Mouse (Mus musculus) left cerebral cortex, adult 18-20 months (tissue): ENCODE measurements around the gene Lyzl4. TPM values are rescaled to one million over a fixed set of nuclear protein-coding genes. Genes with fewer than 3 reads are reported as not detected.
"Not testable (repeated sequence)": the region's sequence is repeated elsewhere in the genome, so short reads cannot be mapped to it uniquely, and the experiment has no call there.

ENCODE experiments used
- DNase-seq, 2 experiments: peaks; one replicate each; pipeline ENCODE4 v3.0.0; 2021 to 2022; ENCODE audit warnings: low spot score in 2 of 2, mixed read lengths in 1 of 2
- total RNA-seq, 2 experiments: library from RNA; stranded (reverse); gene quantifications; 2 replicates each; pipeline ENCODE4 v1.2.3; 2021

Lyzl4 gene
- total RNA-seq, 2 experiments from 2014 or later, result 1.4 to 1.8 TPM

DNA sequence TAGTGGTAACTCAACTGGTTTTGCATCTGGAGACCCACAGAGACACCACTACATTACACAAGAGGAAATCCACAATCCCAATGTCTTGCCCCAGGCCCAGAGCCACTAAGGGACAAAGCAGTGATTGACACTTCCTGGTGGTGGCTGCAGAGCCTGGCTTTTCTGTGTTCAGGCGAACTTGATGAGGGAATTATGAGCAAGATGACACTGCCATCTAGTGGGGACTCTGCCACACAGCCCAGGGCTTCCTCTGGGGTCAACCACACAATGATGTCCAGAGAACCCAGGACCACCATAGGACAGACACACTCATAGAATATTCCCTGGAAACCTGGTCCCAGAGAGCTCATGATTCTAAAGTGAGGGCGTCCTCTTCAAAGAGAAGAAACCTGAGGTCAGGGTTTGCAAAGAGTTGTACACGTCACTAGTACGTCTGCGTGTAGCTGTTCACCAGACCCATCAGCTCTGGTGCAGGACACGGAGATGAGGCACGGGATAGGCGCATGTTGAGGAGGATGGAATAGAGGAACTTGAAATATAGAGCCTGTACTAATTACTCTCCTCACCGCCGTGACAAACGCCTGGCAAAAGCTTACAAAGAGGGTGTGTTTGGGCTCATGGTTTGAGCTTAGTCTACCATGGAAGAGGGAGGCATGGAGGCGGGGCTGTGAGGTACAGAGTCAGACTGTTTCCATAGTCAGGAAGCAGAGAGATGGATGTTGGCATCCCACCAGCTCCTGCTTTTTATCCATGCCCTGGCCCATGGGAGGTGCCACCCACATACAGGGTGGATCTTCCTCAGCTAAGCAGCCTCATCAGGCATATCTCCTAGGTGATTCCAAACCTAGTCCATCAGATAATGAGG lies 36.2 kb downstream of the Lyzl4 start:
- peak; percentile 76 to 86 for DNase-seq

DNA sequence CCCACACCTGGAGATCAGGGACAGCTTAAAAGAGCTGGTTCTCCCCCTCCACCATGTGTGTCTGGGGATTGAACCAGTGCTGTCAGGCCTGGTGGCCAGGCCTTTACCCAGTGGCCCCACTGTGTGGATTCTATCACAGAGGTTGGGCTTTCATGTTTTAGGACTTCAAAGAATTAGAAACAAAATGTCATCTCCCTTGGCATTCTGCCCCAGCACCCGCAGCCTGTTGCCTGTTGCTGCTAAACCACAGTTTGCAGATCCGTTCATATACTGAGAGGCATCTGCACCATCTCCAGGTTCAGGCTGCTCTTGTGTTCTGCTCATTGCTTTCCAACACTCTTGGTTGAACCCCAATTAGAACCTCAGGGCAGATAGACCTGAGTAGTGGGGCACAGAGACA lies 39.5 kb downstream of the Lyzl4 start:
- DNase-seq, result no peak

DNA sequence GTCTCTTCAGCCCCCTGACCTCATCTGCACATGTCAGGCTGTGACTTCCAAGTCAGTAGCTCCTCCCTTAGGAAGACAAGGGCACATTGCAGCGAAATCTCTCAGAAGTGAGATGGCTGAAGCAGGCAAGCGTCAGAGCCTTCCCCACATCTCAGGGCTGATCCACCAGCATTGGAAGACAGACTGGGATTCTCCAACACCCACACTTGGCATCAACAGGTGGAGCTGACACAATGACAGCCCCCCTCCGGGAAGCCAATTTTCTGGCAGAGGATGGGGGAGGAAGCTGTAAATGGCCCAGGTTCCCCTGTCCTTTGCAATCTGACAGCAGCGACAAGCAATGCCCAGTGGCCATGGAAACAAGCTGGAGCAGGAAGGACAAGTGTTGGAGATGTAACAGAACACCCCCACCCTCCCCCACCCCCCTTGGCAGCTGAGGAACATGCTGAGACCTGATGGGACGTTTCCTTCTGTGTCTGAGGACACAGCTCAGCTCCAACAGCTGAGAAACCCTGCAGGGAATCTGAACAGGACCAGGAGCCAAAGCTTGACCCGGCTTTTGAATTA lies 41.0 kb downstream of the Lyzl4 start:
- peak; percentile 58 to 59 for DNase-seq

DNA sequence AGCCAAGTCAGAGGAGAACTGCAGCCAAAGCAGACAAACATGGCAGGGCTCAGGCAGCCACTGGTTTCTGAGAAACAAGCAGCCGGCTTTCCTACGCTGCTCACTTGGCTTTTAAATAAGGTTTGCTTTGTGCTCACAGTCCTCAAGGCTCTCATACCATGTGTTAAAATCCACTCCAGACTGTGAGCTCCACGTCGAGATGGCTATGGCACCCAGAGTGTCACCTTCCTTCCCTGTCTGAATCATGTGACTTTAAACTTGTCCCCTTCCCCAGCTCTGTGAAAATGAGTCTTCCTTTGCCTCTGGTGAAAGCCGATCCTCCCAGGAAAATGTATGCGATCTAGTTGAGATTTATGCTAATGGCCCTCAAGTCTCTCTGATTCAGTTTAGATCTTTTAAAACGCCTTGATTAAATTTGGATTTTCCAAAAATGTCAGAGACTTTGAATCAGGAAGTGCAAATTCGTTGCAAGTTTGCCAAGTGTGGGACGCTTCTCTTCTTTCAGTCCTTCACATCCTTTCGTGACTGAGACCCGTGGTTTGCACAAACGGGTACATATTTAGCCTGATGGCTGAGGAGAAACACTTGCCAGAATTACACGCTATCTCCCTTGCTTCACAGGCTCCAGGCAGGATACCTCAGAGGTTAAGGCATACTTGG lies 41.6 kb downstream of the Lyzl4 start:
- DNase-seq, result peak; percentile 65 to 69

DNA sequence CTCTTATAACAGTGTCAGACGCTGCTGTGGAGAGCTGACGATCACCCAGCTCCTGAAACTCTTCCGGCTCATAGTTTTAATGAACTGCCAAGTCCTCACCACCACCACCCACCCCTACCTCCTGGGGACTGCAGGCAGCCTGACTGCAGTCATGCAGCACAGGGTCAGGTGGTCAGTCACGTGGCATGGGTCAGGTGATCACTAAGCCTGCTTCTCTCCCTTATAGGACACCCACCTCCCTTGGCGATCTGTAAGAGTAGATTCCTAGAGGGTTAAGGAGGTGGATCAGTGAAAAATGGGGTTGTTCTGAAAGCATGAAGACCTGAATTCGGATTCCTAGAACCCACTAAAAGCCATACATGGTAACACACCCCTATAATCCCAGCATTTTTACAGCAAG lies 42.3 kb downstream of the Lyzl4 start:
- DNase-seq, result peak; percentile 13 to 34

DNA sequence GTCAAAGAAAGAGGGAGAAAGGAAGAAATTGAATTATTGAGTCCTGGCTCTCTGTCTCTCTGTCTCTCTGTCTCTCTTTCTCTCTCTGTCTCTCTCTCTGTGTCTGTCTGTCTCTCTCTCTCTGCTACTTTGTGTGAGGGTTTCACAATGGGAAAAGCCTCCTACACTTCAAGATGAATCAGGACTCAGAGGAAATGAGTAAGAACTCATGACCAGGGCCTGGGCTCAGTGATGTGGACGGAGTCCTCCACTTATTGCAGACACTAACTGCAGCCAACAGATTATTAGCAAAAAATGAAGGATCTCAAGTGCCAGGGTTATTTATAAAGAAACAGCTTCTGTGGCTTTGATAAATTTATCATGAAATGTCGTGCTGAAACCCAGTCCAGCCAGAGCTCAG lies 43.8 kb downstream of the Lyzl4 start:
- no peak for DNase-seq

DNA sequence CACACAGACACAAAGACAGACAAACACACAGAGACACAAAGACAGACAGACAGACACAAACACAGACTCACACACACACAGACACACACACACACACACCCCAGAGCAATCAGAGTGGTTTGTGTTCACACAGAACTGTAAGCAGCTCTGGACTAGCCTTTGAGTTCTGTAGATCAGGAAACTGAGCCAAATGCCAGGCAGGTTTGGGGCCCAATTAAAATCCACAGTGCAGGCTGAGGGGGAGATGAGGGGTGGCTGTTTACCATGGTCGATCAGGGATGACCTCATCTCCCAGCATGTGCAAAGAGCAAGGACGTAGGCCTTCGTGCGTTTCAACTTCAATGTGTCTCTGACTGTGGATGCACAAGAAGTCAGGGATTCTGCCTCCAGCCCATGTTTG lies 47.1 kb downstream of the Lyzl4 start:
- no peak for DNase-seq

DNA sequence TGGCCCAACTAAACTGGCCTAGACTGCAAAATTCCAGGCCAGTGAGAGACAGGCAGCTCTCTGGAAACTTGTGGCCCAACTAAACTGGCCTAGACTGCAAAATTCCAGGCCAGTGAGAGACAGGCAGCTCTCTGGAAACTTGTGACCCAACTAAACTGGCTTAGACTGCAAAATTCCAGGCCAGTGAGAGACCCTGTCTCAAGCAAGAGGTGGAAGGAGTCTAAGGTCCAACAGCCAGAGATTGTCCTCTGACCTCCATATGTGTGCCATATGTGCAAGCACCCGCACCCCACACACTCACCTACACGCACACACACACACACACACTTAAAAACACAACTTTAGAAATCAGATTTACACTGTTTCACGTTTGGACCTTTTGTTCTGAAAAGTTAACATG lies 48.1 kb downstream of the Lyzl4 start:
- not testable (repeated sequence) for DNase-seq

DNA sequence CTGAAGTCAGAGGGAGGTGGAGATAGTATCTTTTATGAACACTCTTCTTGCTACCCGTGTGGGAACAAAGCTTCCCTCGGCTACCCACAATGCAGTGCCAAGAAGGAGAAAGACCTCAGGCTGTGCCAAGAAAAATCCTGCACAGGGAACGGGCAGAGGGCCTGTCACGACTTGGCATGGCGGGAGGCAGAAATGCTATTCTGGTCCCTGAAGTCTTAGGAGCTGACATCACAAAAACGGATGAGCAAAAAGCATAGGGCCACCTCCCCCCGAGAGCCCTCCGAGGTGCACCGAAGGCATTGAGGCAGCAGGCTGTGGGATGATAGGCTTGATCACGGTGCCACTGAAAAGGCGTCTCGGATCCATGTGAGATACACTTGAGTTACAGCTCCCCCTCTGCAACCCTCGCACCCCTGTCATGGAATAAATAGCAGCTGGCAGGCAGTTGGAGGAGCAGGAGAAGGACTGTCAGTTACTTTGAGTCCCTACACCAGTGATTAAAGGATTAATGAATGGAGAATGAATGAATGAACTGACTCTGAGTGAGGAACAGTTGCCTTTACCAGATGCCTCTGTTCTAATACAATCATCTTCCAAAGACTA lies 48.8 kb downstream of the Lyzl4 start:
- peak; percentile 24 to 56 for DNase-seq

DNA sequence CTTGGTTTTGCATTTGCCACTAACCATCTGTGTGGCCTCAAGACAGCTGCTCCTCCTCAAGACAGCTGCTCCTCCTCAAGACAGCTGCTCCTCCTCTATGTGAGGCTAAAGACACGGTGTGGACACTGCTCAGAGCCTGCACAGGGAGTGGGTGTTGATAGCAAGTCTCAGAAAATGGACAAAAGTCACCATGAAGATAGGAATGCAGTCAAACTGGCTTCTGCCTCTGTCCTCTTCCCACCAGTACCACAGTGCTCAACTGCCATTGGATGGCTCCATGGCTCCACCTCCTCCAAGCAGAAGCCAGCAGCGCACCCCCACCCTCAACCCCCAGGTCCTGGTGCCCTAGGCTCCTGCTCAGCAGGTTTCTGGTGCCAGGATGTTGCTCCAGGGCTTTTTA lies 52.4 kb downstream of the Lyzl4 start:
- no peak for DNase-seq

DNA sequence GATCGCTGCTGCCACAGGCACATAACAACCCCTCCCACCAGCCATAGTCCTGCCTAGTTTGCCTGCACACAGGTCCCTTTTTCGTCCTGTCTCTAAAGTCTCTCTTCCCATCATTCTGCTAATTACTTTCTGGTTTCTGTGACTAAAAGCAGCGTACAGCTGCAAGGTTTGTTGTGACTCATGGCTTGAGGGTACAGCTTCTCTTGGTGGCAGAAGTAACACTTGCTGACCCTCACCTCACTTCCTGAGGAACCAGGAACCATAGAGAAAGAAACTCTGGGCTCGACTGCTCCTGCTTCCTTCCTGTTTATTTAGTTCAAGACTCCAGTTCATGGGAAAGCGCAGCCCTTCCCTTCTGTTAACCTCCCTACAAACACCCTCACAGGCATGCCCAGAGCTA lies 67.5 kb downstream of the Lyzl4 start:
- no peak for DNase-seq

DNA sequence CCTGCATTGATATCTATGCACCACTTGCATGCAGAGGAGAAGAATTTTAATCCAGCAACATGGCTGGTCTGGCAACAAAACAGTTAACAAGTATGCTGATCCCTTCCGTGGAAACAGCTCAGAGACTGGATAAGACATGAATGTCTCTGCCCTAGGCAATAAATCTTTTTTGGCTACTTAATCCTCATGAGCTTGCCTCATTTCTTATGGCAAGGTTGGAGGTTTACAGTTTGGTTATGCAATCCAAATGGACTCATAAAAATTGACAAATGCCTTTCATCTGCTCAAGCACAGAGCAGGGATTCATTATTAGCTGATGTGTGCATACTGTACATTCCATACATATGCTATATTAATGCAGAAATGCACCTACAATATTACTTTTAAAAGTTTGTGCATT lies 73.4 kb downstream of the Lyzl4 start:
- no peak for DNase-seq

DNA sequence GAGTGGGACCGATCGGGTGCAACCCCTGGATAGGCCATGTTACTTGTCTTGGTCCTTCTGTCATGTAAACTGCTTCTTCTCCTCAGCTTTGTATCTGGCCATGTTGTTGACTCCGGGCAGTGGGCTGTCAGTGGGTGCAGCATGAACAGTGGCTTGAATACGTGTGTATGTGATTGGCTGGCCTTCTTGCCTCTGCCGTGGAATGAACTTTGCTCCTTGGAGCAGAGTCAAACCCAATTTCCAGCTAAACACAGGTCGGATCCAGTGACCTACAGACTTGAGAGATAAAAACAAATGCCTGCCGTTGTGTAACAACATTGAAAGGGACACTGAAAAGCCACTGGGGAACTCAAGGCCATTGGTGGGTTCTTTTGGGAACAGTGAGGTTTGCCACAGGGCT lies 75.5 kb downstream of the Lyzl4 start:
- DNase-seq, result no peak

DNA sequence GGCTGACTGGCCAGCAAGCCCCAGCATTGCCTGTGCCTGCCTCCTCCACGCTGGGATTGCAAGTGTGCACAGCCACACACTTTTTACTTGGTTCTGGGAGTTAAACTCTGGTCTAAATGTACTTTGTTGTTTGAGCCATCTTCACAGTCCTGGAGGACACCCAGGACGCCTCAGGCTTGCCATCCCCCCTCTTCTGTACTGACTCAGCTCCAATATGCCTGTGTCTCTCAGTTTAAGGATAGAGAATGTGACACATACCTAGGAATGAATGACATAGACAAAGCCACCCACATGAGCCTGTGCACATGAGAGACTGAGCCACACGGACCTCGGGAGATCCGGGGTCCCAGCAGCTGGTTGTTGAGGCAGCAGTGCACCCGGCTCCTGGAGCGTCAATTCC lies 78.6 kb downstream of the Lyzl4 start:
- no peak for DNase-seq

DNA sequence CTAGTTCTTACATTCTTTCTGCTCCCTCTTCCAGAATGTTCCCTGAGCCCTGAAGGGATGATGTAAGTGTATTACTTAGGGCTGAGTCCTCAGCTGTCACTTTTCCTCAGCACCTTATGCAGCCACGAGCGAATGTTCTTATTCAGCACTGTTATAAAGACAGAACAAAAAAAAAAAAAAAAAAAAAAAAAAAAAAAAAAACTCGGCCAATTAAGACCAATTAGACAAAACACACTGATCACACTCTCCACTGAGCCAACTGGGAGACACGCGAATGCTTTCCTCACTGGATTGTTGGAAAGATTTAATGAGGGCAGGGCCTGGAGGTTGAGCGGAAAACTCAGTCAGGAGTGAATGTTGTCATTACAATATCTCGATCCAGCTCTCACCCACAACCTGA lies 81.4 kb downstream of the Lyzl4 start:
- DNase-seq, result no peak

DNA sequence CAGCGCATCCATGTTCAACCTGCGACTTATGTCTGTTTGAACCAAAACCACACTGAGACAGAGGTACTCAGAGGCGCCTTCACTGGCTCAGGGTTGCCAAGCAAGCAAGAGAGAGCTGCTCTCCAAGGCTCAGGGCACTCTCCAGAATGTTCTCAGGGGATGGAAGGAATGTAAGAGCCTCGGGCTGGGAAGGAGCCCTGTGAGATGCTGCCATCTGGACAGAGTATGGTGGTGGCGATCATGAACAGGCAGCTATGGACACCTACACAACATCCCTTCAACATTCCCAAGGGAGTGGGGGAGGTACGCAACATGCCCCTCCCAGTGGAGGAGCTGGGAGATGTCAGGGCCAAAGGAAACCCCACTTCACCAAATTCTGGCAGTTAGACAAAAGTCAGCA lies 83.7 kb downstream of the Lyzl4 start:
- DNase-seq, result peak in 1 of 2 experiments; percentile 37

DNA sequence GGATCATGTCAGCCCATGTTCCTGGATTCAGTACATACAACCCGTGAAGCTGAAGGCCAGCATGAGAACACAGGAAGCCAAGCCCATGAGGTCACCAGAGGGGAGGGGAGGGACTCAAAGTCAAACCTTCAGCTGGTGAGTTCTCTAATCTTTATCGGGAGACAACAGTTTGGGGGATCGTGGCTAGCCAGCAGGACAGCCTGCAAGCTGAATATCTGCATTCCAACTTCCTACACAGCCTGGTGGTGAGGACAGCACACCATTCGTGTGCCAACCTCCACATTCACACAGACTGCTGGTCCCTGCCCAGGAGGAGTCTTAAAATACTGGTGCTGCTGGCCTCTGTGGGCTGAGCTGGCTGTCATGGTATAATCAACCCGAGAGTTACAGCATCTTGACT lies 85.0 kb downstream of the Lyzl4 start:
- DNase-seq, result peak; percentile 54 to 72

DNA sequence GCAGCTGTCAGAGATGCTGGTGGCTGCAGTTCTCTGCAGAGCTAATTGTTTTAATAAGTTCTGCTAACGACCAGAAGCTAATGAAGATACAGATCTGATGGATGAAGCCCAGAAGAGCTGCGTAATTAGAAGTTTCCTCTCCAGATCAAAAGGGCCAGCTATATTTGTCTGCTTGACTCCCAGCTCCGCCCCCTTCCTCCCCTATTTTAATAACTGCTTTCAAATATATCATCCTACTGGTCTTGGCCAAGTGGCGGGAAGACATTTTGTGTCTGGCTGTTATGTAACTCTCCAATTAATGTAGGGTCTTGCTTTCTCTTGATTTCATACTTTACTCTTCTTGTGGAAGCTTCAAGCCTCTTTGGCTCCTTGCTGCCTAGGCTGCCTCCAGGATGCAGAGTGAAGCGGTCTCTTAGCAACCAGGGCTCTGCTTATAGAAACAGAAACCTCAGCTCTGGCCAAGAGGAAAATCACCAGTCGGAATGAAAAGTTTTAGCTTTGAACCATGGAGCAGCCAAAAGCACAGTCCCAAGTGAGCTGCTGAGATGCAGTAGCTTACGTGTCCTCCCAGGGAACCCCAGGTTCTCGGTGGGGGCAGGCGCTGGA lies 86.4 kb downstream of the Lyzl4 start:
- peak; percentile 53 to 69 for DNase-seq

DNA sequence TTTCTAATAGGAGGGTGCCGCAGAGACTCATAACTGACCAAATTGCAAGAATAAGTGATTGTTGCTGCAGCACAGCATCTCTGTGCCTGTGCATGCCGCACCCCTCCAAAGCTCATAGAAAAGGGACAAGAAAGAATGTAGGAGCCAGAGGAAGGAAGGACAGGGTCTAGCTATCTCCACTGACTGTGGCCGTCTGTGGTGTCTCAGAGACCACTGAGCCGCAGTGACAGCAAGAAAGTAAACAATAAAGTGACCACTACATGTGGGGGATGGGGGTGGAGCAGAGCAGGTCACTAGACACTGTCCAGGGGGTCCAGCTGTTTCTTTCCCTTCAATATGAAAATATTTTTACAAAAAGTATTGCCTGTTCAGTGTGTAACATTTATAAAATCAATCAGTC lies 88.3 kb downstream of the Lyzl4 start:
- no peak for DNase-seq

DNA sequence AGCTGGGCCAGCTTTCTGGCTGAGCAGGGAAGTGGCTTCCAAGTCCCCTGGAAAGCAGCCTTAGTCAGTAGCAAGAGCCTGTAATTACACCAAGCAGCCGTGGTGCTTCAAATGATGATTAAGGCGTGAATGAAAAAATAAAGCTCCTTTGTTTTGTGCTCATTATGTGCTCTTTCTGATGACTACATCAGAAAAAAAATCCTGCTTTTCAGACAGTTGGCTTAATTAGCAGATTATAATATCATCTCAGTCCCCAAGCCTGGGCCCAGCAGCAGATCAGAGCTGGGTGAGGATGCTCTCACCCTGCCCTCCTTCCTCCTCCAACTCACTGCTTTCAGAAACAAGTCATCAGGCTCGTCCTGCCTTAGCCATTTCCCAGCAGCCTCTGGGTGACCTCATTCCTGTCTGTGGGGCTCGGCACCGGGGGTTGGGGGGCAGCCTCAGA lies 91.5 kb downstream of the Lyzl4 start:
- DNase-seq, result no peak

DNA sequence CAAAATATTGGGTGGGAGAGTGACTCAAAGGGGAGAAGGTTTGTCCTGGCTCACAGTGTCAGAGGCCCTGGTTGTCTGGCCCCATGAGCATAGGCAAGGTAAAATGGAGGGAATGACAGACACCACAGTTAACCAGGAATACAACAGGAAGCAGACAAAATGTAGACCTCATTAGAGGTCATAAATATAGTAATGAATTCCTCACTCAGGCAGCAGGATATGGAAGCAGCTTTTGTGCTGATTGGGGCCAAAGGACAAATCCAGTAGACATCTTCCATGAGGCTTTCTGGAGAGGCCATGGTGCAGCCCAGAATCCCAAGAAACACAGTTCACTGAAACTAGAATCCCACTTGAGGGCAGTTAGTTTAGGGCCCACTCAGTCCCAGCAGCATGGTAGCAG lies 92.5 kb downstream of the Lyzl4 start:
- DNase-seq, result no peak

DNA sequence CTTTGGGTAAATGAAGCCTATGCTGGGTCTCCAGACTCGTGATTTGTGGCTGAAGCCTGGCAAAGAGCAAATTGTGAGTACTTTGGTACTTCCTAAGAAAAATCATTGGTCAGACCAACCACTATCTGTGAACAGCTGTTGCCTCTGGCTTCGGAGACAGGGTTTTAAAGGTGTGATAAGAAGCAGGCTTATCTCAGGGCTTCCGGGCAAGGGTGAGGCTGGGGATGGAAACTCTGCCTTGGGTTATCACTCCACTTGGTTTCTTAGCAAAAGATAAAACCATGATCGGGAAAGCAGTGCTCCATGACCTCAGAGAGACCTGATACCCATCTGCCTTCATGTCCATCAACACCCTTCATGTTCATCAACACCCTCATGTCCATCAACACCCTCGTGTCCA lies 92.9 kb downstream of the Lyzl4 start:
- no peak for DNase-seq
